Mouse (Mus musculus) hindbrain, embryonic 11.5 days (tissue): ENCODE measurements around the gene Bin2. TPM values are rescaled to one million over a fixed set of nuclear protein-coding genes. Genes with fewer than 3 reads are reported as not detected.

Experiments
- ATAC-seq: fragments of 200-750 bp; cut with Nextera tagmentation; 2 replicates; pipeline ENCODE4 v1.8.0; 2017; ENCODE audit warnings: mild to moderate bottlenecking, moderate TSS enrichment, moderate library complexity; ENCODE audit not compliant: low FRiP score
- DNase-seq: peaks from one replicate; pipeline ENCODE4 v3.0.0-alpha.2; 2015; ENCODE audit warnings: low spot score
- H3K27ac ChIP-seq: fragments of 300-500 bp; sonication (generic); 2 replicates; pipeline ENCODE4 v1.5.1; 2014; ENCODE audit warnings: mild to moderate bottlenecking, low read depth, low read length
- H3K27me3 ChIP-seq: fragments of 300-500 bp; sonication (generic); 2 replicates; pipeline ENCODE4 v1.6.1; 2014; ENCODE audit warnings: mild to moderate bottlenecking, low read length, moderate library complexity, mixed read lengths; ENCODE audit not compliant: control insufficient read depth, insufficient read depth
- H3K36me3 ChIP-seq: fragments of 300-500 bp; sonication (generic); 2 replicates; pipeline ENCODE4 v1.6.1; 2014; ENCODE audit warnings: mild to moderate bottlenecking, low read length, moderate library complexity, mixed read lengths; ENCODE audit not compliant: control insufficient read depth, insufficient read depth
- H3K4me1 ChIP-seq: fragments of 300-500 bp; sonication (generic); replicated peaks from 2 replicates; pipeline ENCODE4 v1.6.1; 2014; ENCODE audit warnings: low read length, mixed read lengths; ENCODE audit not compliant: control insufficient read depth, insufficient read depth
- H3K4me2 ChIP-seq: fragments of 300-500 bp; sonication (generic); replicated peaks from 2 replicates; pipeline ENCODE4 v1.6.1; 2014; ENCODE audit warnings: mild to moderate bottlenecking, low read depth, low read length
- H3K4me3 ChIP-seq: fragments of 300-500 bp; sonication (generic); 2 replicates; pipeline ENCODE4 v1.5.1; 2014; ENCODE audit warnings: low read depth, low read length
- H3K9ac ChIP-seq: fragments of 300-500 bp; sonication (generic); 2 replicates; pipeline ENCODE4 v1.6.1; 2014; ENCODE audit warnings: low read depth, low read length
- H3K9me3 ChIP-seq: fragments of 300-500 bp; sonication (generic); 2 replicates; pipeline ENCODE4 v1.6.1; 2016; ENCODE audit warnings: low read length; ENCODE audit not compliant: control insufficient read depth
- WGBS: fragments of 180-500 bp; shearing (Covaris S2); extraction: QIAGEN DNeasy Blood & Tissue Kit; methylation state at CpG from one replicate; pipeline ENCODE4 v1.1.7; 2014; 5-methylcytosine and 5-hydroxymethylcytosine counted together
- polyA plus RNA-seq: library from polyadenylated mRNA; unstranded; fragments of >200 nt; fragmentation: Nextera tagmentation; extraction: Ambion mirVana; gene quantifications from 2 replicates; pipeline ENCODE4 v1.2.1, GENCODE M21; 2014

The Bin2 gene
- polyA plus RNA-seq, 1 experiment from 2014 or later, result 5.5 TPM

GRCm38 (mm10) chr15:100599276-100600046 is 69.9 kb downstream of the Bin2 start, which contains the start of gene Pou6f1:
Pou6f1 (minus strand) TSS chr15:100599984.
- H3K27me3 ChIP-seq, result peaks cover 18% of the 10 kb centered on the region
- H3K36me3 ChIP-seq, result no peaks in the 10 kb centered on the region
- WGBS, result under 1% methylated on average over 42 of the region's 76 CpGs
- peak within 1 kb of the TSS; percentile 77 for H3K4me3 ChIP-seq
- peak within 1 kb of the TSS; percentile 81 for H3K4me2 ChIP-seq
- H3K4me1 ChIP-seq, result peaks cover 5% of the 10 kb centered on the region; the same call in 1 of the 2 replicates
- DNase-seq (peak; percentile 58), ATAC-seq (peak; percentile 75)
- H3K9ac ChIP-seq, result peak within 1 kb of the TSS; percentile 91
- peak within 1 kb of the TSS; percentile 70 for H3K27ac ChIP-seq
- no peaks in the 10 kb centered on the region for H3K9me3 ChIP-seq

- ATAC-seq (no peak; the same call in 1 of the 2 replicates), DNase-seq (peak; percentile 58)
- Histone ChIP-seq H3K4me3 (peak overlapping the region; percentile 77), H3K4me2 (peak overlapping the region; percentile 81), H3K4me1 (peaks cover 5% of the 10 kb centered on the region; the same call in 1 of the 2 replicates), H3K27me3 (peaks cover 18% of the 10 kb centered on the region), H3K9ac (peak overlapping the region; percentile 91), H3K36me3 (no peaks in the 10 kb centered on the region), H3K27ac (no peak overlapping the region), H3K9me3 (no peaks in the 10 kb centered on the region)
- WGBS, result 2% methylated on average over 12 of the region's 12 CpGs
Observed at GRCm38 (mm10) chr15:100598883-100599275, 70.5 kb downstream of the Bin2 start.

- DNase-seq, result no peak
- Histone ChIP-seq H3K4me2 (peak overlapping the region; percentile 81), H3K9me3 (no peaks in the 10 kb centered on the region), H3K4me1 (peaks cover 5% of the 10 kb centered on the region; the same call in 1 of the 2 replicates), H3K27ac (no peak overlapping the region), H3K4me3 (peak overlapping the region; percentile 77), H3K9ac (peak overlapping the region; percentile 91), H3K36me3 (no peaks in the 10 kb centered on the region), H3K27me3 (peaks cover 16% of the 10 kb centered on the region)
- no peak for ATAC-seq
- 26% methylated on average over 9 of the region's 9 CpGs for WGBS
Observed at GRCm38 (mm10) chr15:100598287-100598882, 71.0 kb downstream of the Bin2 start.

- ATAC-seq, result no peak
- 87% methylated on average over 6 of the region's 6 CpGs for WGBS
- DNase-seq, result no peak
- Histone ChIP-seq H3K27ac (no peak overlapping the region), H3K27me3 (no peaks in the 10 kb centered on the region), H3K4me3 (no peak overlapping the region), H3K4me2 (no peak overlapping the region), H3K36me3 (no peaks in the 10 kb centered on the region), H3K9ac (no peak overlapping the region), H3K9me3 (no peaks in the 10 kb centered on the region), H3K4me1 (no peaks in the 10 kb centered on the region)
Observed at GRCm38 (mm10) chr15:100592817-100593216, 76.5 kb downstream of the Bin2 start.

Other genes with a start within 250 kb of the Bin2 start
- not detected in 2 replicates for gene Gm5475, start 247.4 kb downstream of the Bin2 start, polyA plus RNA-seq
- gene Slc11a2, start 244.5 kb downstream of the Bin2 start, polyA plus RNA-seq, result 19.1 and 24.1 TPM in 2 replicates
- 39.0 and 48.6 TPM in 2 replicates for gene Letmd1, start 200.5 kb downstream of the Bin2 start, polyA plus RNA-seq
- gene Csrnp2, start 174.1 kb downstream of the Bin2 start, polyA plus RNA-seq, result 21.8 and 26.1 TPM in 2 replicates
- gene Tfcp2, start 117.5 kb downstream of the Bin2 start, polyA plus RNA-seq, result 28.4 and 29.8 TPM in 2 replicates
- gene Pou6f1, start 69.6 kb downstream of the Bin2 start, polyA plus RNA-seq, result 15.7 and 16.2 TPM in 2 replicates
- 256 and 266 TPM in 2 replicates for gene Dazap2, start 54.2 kb downstream of the Bin2 start, polyA plus RNA-seq
- 4.1 and 5.5 TPM in 2 replicates for gene Smagp, start 32.6 kb downstream of the Bin2 start, polyA plus RNA-seq
- 0.99 and 1.7 TPM in 2 replicates for gene Cela1, start 18.4 kb upstream of the Bin2 start, polyA plus RNA-seq
- gene Galnt6, start 59.8 kb upstream of the Bin2 start, polyA plus RNA-seq, result 0.14 and 0.15 TPM in 2 replicates
- 6.6 and 9.0 TPM in 2 replicates for gene Slc4a8, start 92.2 kb upstream of the Bin2 start, polyA plus RNA-seq
- 12.2 and 16.4 TPM in 2 replicates for gene Scn8a, start 200.3 kb upstream of the Bin2 start, polyA plus RNA-seq